Mouse (Mus musculus): ENCODE results near the gene Gm21985. TPM values are rescaled to one million over a fixed set of nuclear protein-coding genes. Genes with fewer than 3 reads are reported as not detected.

Gm21985 gene
- total and polyA plus RNA-seq, 2 experiments, result not detected

DNA sequence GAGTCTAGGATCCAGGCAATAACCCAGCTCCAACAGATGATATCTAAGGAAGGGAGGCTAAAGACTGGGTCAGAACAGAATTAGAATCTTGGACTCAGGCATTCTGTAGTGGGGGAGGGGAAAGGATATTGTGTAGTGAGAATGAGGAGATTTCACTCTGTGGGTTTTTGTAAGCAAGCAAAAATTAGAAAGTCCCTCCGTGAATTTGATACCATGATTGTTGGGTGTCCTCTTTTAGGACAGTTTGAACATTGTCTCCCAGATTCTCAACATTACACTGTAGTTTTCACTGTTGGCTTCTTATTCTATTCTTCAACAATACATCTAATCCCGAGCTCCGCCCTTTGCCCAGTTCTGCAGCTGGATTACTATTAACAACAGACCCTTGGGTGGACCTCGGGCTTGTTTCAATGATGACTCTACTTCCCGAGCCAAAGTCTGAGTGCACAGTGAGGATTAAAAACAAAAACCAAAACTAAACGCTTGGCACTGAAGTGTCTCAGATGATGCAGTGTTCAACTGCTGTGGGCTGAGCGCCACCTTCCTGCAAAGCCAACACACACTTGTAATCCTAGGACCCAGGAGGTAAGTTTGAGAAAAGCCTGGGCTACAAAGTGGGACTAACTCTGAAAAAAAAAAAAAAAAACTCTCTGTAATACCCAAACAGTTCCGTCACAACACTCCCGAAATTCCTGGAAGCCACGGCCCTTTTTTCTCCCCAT lies 6.7 kb upstream of the Gm21985 start, which contains the start of gene Nutm1:
Gene Nutm1, minus strand, starts transcription at position 51 of the 722 bp plus-strand sequence.
- peak; percentile 19 for DNase-seq (ENCODE audit: extremely low read depth, low read depth, low spot score)
- Histone ChIP-seq H3K4me1 (ENCODE audit: control insufficient read depth, insufficient read depth, low read length) (peaks cover 6% of the 10 kb centered on the region), H3K27me3 (ENCODE audit: control insufficient read depth, insufficient read depth, low read length) (no peaks in the 10 kb centered on the region), H3K9ac (ENCODE audit: low read depth, low read length) (no peak within 1 kb of the TSS), H3K79me2 (ENCODE audit: control insufficient read depth, insufficient read depth, low read length) (no peaks in the 10 kb centered on the region; the same call in 1 of the 2 replicates), H3K4me3 (ENCODE audit: insufficient read depth, low read depth, low read length) (no peak within 1 kb of the TSS), H3K36me3 (ENCODE audit: control insufficient read depth, insufficient read depth, low read length) (no peaks in the 10 kb centered on the region), H3K27ac (replicated peaks; ENCODE audit: insufficient read depth, low read depth, low read length) (no peak within 1 kb of the TSS)
- TF ChIP-seq CTCF (IDR thresholded peaks at IDR 0.05; ENCODE audit: low read depth, low read length), result peak; percentile 28; the same call in 1 of the 2 replicates
- no peak for TF ChIP-seq POLR2A (IDR thresholded peaks at IDR 0.05; ENCODE audit: extremely low read depth, insufficient read depth, low read length)
- 71% methylated on average over 10 of the region's 10 CpGs for WGBS

DNA sequence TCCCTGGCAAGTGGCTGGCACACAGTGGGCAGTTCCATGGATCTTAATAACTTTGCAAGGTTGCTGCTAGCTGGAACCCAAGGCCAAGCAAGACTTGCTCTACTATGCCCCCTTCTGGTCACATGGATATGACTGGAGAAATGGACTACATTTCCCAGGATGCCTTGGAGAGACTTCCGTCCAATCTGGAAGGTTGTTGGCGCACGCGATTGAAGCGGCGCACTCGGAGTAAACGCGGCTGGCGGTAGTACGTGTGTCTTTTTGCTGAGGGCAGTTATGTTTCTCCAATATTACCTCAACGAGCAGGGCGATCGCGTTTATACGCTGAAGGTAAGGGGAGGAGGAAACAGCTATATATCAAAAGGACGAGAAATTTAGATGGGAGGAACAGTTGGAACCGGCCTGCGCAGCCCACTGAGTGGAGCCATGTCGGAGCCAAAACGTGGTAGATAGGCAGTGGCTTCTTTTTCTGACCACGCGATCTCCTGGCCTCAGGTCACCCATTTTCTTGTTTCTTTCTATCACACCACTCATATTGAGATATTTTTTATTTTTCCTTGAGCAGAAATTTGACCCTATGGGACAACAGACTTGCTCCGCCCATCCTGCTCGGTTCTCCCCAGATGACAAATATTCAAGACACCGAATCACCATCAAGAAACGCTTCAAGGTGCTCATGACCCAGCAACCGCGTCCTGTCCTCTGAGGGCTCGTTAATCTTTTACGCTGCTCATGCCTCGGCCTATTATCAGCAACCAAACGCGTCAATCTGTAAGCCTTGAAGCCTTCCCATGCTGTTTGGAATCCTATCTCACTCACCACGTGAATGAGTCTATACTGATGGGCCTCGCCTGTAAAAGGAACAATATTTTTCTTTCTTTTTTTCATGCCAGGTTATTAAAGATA lies 4.1 kb upstream of the Gm21985 start, which contains the start of gene Nop10:
Gene Nop10, plus strand, starts transcription at position 179 of the 906 bp plus-strand sequence.
- H3K4me1 ChIP-seq (ENCODE audit: control insufficient read depth, insufficient read depth, low read length), result peaks cover 6% of the 10 kb centered on the region
- peaks cover 8% of the 10 kb centered on the region; the same call in 1 of the 2 replicates for H3K79me2 ChIP-seq (ENCODE audit: control insufficient read depth, insufficient read depth, low read length)
- H3K27ac ChIP-seq (replicated peaks; ENCODE audit: insufficient read depth, low read depth, low read length), result peak within 1 kb of the TSS; percentile 70
- H3K27me3 ChIP-seq (ENCODE audit: control insufficient read depth, insufficient read depth, low read length), result no peaks in the 10 kb centered on the region
- TF ChIP-seq CTCF (IDR thresholded peaks at IDR 0.05; ENCODE audit: low read depth, low read length), result peak; percentile 61
- peak; percentile 92 for TF ChIP-seq POLR2A (IDR thresholded peaks at IDR 0.05; ENCODE audit: extremely low read depth, insufficient read depth, low read length)
- H3K9ac ChIP-seq (ENCODE audit: low read depth, low read length), result peak within 1 kb of the TSS; percentile 79
- DNase-seq (ENCODE audit: extremely low read depth, low read depth, low spot score), result peak; percentile 83
- H3K36me3 ChIP-seq (ENCODE audit: control insufficient read depth, insufficient read depth, low read length), result no peaks in the 10 kb centered on the region
- peak within 1 kb of the TSS; percentile 70 for H3K4me3 ChIP-seq (ENCODE audit: insufficient read depth, low read depth, low read length)
- under 1% methylated on average over 36 of the region's 36 CpGs for WGBS

DNA sequence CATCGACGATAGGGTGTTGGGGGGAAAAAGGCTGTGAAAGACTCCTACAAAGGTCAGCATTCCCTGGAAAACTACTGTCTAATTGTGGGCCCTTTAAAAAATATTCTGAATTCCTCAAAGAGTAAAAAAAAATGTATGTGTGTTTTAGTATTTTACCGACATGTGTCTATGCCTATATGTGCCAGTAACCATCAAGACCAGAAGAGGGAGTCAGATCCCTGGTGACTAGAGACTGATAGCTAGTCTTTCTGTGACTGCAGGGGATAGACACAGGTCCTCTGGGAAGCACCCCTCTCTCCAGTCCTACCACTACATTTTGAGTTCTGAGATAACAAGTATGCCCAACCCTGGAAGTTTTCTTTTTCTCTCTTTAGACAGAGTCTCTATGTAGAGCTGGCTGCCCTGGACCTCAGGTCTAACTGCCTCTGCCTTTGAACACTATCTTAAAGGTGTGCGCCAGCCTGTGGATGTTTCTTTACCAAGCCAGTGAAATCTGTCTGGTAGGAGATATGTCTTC lies 3.3 kb upstream of the Gm21985 start:
- 27% methylated on average over 4 of the region's 4 CpGs for WGBS
- Histone ChIP-seq H3K4me3 (ENCODE audit: insufficient read depth, low read depth, low read length) (peak overlapping the region; percentile 40; the same call in 1 of the 2 replicates), H3K36me3 (ENCODE audit: control insufficient read depth, insufficient read depth, low read length) (no peaks in the 10 kb centered on the region), H3K4me1 (ENCODE audit: control insufficient read depth, insufficient read depth, low read length) (peaks cover 6% of the 10 kb centered on the region), H3K27me3 (ENCODE audit: control insufficient read depth, insufficient read depth, low read length) (no peaks in the 10 kb centered on the region), H3K79me2 (ENCODE audit: control insufficient read depth, insufficient read depth, low read length) (peaks cover 8% of the 10 kb centered on the region; the same call in 1 of the 2 replicates), H3K27ac (replicated peaks; ENCODE audit: insufficient read depth, low read depth, low read length) (peak overlapping the region; percentile 70; the same call in 1 of the 2 replicates), H3K9ac (ENCODE audit: low read depth, low read length) (0 out of 2 replicates have a peak overlapping the region, but pooled peaks have one; percentile 43)
- TF ChIP-seq CTCF (IDR thresholded peaks at IDR 0.05; ENCODE audit: low read depth, low read length) (no peak), POLR2A (IDR thresholded peaks at IDR 0.05; ENCODE audit: extremely low read depth, insufficient read depth, low read length) (no peak)
- DNase-seq (ENCODE audit: extremely low read depth, low read depth, low spot score), result peak; percentile 25

DNA sequence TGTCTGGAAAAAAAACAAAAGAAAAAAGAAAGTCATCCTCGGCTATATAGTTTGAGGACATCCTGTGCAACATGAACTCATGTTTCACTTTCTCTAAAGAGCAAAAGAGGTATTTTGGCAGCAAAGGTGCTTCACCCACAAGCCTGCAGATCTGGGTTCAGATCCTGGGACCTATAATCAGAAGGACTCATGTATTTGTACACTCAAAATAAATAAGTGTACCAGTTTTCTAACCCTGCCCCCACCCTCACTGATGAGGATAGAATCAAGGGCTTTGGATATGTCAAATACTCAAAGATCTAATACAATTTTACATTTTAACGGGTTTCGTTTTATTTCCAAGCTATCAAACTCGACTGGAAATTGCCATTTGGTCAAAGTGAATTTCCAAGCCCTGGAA lies 1.8 kb upstream of the Gm21985 start:
- DNase-seq (ENCODE audit: extremely low read depth, low read depth, low spot score), result no peak
- no peak overlapping the region for H3K27ac ChIP-seq (replicated peaks; ENCODE audit: insufficient read depth, low read depth, low read length)

DNA sequence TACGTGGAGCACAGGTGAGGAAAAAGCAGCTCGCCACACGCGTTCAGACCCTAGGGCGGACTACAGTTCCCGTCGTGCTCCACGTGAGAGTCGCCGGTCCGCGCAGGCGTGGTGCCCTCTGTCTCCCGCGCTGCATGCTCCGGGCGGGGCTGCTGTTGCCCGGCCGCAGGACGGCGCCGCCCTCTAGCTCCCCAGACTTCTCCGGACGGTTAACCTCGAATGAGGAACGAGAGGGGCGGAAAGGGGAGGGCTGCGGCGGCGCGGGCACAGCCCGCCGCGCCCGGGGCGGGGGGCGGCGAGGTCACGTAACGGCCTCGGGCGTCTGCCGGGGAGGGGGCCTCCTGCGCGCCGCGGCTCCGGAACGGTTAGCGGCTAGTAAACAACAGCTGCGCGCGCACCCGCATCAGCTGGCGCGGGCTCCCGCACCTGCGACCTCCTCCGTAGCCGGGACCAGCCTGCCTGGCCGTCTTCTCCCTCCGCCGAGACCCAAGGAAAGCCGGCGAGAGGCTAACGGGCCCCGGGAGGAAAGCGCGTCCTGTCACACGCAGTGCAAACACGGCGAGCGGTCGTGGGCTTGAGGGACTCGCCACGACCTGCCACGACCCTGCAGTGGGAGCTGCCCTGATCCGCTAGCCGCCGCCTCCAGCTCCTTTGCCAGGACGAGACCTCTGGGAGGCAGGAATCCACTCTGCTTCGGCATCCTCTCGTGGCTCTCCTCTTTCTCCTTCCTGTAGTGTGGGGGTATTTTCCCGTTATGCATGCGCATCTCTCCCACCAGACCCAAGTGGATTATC lies 469 bp upstream of the Gm21985 start, which contains the start of gene Slc12a6:
Gene Slc12a6, plus strand, starts transcription at position 378 of the 794 bp plus-strand sequence.
- Histone ChIP-seq H3K4me1 (ENCODE audit: control insufficient read depth, insufficient read depth, low read length) (peaks cover 6% of the 10 kb centered on the region), H3K9ac (ENCODE audit: low read depth, low read length) (peak within 1 kb of the TSS; percentile 87), H3K27me3 (ENCODE audit: control insufficient read depth, insufficient read depth, low read length) (no peaks in the 10 kb centered on the region), H3K36me3 (ENCODE audit: control insufficient read depth, insufficient read depth, low read length) (no peaks in the 10 kb centered on the region), H3K4me3 (ENCODE audit: insufficient read depth, low read depth, low read length) (peak within 1 kb of the TSS; percentile 88), H3K79me2 (ENCODE audit: control insufficient read depth, insufficient read depth, low read length) (peaks cover 8% of the 10 kb centered on the region; the same call in 1 of the 2 replicates), H3K27ac (replicated peaks; ENCODE audit: insufficient read depth, low read depth, low read length) (peak within 1 kb of the TSS; percentile 64)
- WGBS, result under 1% methylated on average over 85 of the region's 85 CpGs
- DNase-seq (ENCODE audit: extremely low read depth, low read depth, low spot score), result peak; percentile 83
- TF ChIP-seq POLR2A (IDR thresholded peaks at IDR 0.05; ENCODE audit: extremely low read depth, insufficient read depth, low read length) (0 out of 2 replicates have a peak, but pooled peaks have one; percentile 19), CTCF (IDR thresholded peaks at IDR 0.05; ENCODE audit: low read depth, low read length) (no peak)

More for the DNA sequence above, 1.8 kb upstream of the Gm21985 start:
- H3K79me2 ChIP-seq (ENCODE audit: control insufficient read depth, insufficient read depth, low read length), result peaks cover 8% of the 10 kb centered on the region; the same call in 1 of the 2 replicates
- H3K4me3 ChIP-seq (ENCODE audit: insufficient read depth, low read depth, low read length), result no peak overlapping the region
- H3K36me3 ChIP-seq (ENCODE audit: control insufficient read depth, insufficient read depth, low read length), result no peaks in the 10 kb centered on the region
- no peak for TF ChIP-seq POLR2A (IDR thresholded peaks at IDR 0.05; ENCODE audit: extremely low read depth, insufficient read depth, low read length)
- no peak overlapping the region for H3K9ac ChIP-seq (ENCODE audit: low read depth, low read length)
- WGBS, result 70% methylated on average over 4 of the region's 4 CpGs
- H3K27me3 ChIP-seq (ENCODE audit: control insufficient read depth, insufficient read depth, low read length), result no peaks in the 10 kb centered on the region
- peaks cover 6% of the 10 kb centered on the region for H3K4me1 ChIP-seq (ENCODE audit: control insufficient read depth, insufficient read depth, low read length)
